Mouse (Mus musculus): ENCODE results near the gene Sqor.

DNA sequence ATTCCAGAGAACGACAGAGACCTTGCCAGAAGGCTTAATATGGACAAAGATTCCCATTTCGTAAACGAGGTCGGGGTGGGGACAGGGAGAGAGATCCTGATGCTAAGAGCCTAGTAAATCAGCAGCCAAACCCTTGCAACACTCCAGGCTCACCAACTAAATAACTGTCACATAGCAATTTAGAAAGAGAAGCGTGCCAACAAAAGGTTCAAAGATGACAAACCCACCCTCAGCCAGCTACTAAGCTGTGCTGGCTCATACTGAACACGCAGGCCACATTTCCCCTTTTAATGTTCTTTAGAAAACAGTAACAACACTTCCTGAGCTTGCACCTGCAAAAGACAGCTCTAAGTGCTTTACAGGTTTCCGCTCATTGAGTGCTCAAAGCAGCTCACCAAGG lies 24.3 kb downstream of the Sqor start:
- TF ChIP-seq POLR2A (IDR thresholded peaks at IDR 0.05; ENCODE audit: low read depth, low read length) (no peak), CTCF (IDR thresholded peaks at IDR 0.05; ENCODE audit: extremely low read depth, insufficient read depth, insufficient read length, insufficient replicate concordance) (no peak)

Data from spleen, adult 2 months (tissue).